Mouse (Mus musculus) brain, adult 10 weeks (tissue): ENCODE data around the gene Edc3. TPM values are rescaled to one million over a fixed set of nuclear protein-coding genes. Genes with fewer than 3 reads are reported as not detected.

Source experiments
- polyA plus RNA-seq: library from polyadenylated mRNA; stranded (reverse); fragments of 350-450 nt; fragmentation: Illumina TruSeq; extraction: RNeasy Lipid Tissue Mini Kit (QIAGEN cat#74804); gene quantifications from one replicate; pipeline ENCODE4 v1.2.3, GENCODE M21; 2015; ENCODE audit warnings: low read depth, low replicate concordance

The Edc3 gene
- 11.9 TPM for polyA plus RNA-seq

GRCm38 (mm10) chr9:57708068-57708719 lies at the start of gene Edc3:
Edc3 (plus strand) TSS chr9:57708540.

DNA sequence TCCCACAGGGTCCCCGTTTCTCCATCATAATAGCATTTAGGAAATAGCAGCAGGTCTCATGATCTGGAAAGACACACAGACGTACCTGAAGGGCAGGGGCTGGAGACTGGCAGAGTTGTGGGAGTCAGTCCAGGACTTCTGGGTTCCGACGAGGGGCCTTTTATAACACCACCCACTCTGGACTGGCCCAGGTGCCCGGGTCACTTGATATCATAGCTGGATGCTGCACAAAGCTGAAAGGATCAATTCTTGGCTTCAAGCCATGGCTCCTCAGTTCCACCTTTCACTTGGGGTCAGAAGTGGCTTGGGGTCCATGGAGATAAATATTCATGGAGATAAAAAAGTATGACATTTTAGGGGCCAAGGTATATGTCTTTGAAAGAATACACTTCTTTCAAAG lies 24.8 kb upstream of the Edc3 start, which contains the start of gene Cyp1a2:
Gene Cyp1a2 (minus strand): TSS at position 184 of the 400 bp plus-strand sequence.

GRCm38 (mm10) chr9:57687751-57688150 lies 20.6 kb upstream of the Edc3 start, which contains the start of gene Cyp1a1:
Cyp1a1 (plus strand) TSS chr9:57687928.

DNA sequence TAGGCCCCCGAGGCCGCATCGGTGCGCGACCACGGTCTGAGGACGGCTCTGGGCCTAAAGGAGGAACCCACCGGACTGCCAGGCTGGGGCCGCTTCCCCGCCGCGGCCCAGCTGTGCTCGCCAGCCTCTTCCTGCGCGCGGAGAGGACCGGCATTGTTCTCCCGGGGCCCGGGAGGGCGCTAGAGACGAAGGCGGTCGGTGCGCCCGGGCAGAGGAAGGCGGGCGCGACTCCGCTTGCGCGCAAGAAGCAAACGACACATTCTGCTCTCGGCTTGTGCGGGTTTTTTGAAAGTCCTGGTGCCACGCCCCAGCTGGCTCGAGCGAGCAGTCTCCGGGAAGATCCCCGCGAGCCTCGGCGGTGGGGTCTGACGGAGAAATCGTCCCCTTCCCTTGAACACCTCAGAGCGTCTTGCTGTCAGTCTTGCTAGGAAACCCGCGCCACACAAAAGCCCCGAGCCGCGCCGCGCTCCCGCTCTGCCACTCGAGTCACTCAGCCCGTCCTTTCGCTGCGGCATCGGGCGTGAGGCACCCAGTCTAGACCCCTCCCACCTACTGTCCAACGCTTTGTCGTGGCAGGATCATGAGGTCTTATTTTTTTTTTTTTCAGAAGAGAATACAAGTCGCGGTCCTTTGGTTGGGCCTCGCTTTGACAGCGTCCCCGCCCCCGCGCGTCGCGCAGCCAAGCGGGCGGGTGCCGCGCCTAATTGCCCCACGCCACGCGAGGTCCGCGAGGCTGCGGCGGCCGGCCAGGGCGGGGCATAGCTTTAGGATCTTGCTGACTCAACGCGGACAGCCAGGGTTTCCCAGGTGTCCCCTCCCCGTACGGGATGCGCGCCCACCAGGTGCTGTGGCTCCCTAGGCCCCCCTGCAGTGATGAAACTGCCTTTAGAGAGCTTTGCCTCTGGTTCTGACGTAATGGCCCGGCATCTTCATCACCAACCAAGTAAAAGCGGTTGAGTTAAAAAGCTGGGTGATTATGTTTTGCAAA lies 57.3 kb downstream of the Edc3 start, which contains the start of gene Clk3:
Gene Clk3 (minus strand): TSS at position 497 of the 988 bp plus-strand sequence.

Other genes starting within 250 kb of the Edc3 start
- gene Scamp5, start 240.5 kb upstream of the Edc3 start, polyA plus RNA-seq = 344 TPM
- gene Rpp25, start 204.5 kb upstream of the Edc3 start, polyA plus RNA-seq = 25.4 TPM
- 638 TPM for gene Cox5a, start 187.3 kb upstream of the Edc3 start, polyA plus RNA-seq
- 13.1 TPM for gene Fam219b, start 171.0 kb upstream of the Edc3 start, polyA plus RNA-seq
- gene Mpi, start 155.8 kb upstream of the Edc3 start, polyA plus RNA-seq = 71.0 TPM
- 22.4 TPM for gene Scamp2, start 147.6 kb upstream of the Edc3 start, polyA plus RNA-seq
- 26.8 TPM for gene Ulk3, start 119.1 kb upstream of the Edc3 start, polyA plus RNA-seq
- gene Cplx3, start 102.3 kb upstream of the Edc3 start, polyA plus RNA-seq = 20.5 TPM
- gene Lman1l, start 87.8 kb upstream of the Edc3 start, polyA plus RNA-seq = not detected
- 32.9 TPM for gene Csk, start 54.9 kb upstream of the Edc3 start, polyA plus RNA-seq
- not detected for gene Cyp1a2, start 24.8 kb upstream of the Edc3 start, polyA plus RNA-seq
- gene Cyp1a1, start 20.6 kb upstream of the Edc3 start, polyA plus RNA-seq = not detected
- gene Clk3, start 57.3 kb downstream of the Edc3 start, polyA plus RNA-seq = 85.0 TPM
- gene Arid3b, start 128.3 kb downstream of the Edc3 start, polyA plus RNA-seq = 5.7 TPM
- 116 TPM for gene Ubl7, start 202.4 kb downstream of the Edc3 start, polyA plus RNA-seq
- 147 TPM for gene Sema7a, start 231.6 kb downstream of the Edc3 start, polyA plus RNA-seq